Mouse (Mus musculus) Patski (cell line): ENCODE measurements around the gene Pnmt. TPM values are rescaled to one million over a fixed set of nuclear protein-coding genes. Genes with fewer than 3 reads are reported as not detected.

ENCODE experiments used
- ATAC-seq: fragments of 100-300 bp; one replicate; pipeline ENCODE4 v1.8.0; 2021
- CTCF ChIA-PET: fragments of 350-600 bp; sonication (Branson Sonifier 250); formaldehyde crosslinking; loops from one replicate; lab custom pipeline; 2022; ENCODE audit warnings: inconsistent platforms; lab: Charles Lee
- POLR2A ChIA-PET: fragments of 350-600 bp; sonication (Branson Sonifier 250); formaldehyde crosslinking; loops from one replicate; lab custom pipeline; 2022; ENCODE audit warnings: antibody characterized with exemption, inconsistent platforms; lab: Charles Lee
- DNase-seq: peaks from one replicate; pipeline ENCODE4 v3.0.0-alpha.2; 2011; ENCODE audit warnings: low read depth, low spot score
- H3K27me3 ChIP-seq: fragments of 371-371 bp; one replicate; pipeline ENCODE4 v1.5.1; 2021
- CTCF ChIP-seq: fragments of 100-300 bp; IDR thresholded peaks from one replicate; pipeline ENCODE4 v1.5.1; 2021
- in situ Hi-C: fragments of 300-500 bp; cut with MboI; formaldehyde crosslinking; loops from 3 replicates; pipeline ENCODE4 v1.11.1; 2018; ENCODE audit warnings: low pct_unique_long_range_greater_than_20kb, mixed read lengths
- polyA plus RNA-seq: library from polyadenylated mRNA; unstranded; gene quantifications from one replicate; pipeline ENCODE4 v1.2.3, GENCODE M21; 2021

Gene Pnmt
- polyA plus RNA-seq, 1 experiment from 2014 or later, result not detected

DNA sequence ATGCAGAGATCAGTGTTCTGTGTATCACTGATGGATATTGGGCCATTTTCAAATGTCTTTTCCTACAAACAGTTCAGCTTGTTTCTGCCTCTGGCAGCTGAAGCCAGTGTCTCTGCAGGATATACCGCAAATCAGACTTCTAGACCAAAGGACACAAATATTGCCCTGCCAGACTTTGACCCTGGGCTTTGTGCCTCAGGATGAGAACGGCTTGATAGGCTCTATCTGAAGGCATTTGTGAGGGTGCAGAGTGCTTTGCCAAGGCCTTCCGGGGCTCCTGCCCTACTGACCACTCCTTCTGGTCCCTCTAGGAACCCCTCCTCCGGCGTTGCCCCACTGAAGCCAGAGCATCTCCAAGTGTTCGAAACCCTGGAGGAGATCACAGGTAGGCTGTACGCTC is 40.3 kb downstream of the Pnmt start:
- ATAC-seq (no peak), DNase-seq (no peak)
- in situ Hi-C loops, result no loop called here
- H3K27me3 ChIP-seq, result no peaks in the 10 kb centered on the region
- POLR2A ChIA-PET, result no interaction called here
- CTCF ChIA-PET, result interaction anchor here (2.2 kb wide), 1 partner anchor 12 kb away, joined by 7 read pairs; the partner anchor contains the start of gene Mien1
- no peak for TF ChIP-seq CTCF

DNA sequence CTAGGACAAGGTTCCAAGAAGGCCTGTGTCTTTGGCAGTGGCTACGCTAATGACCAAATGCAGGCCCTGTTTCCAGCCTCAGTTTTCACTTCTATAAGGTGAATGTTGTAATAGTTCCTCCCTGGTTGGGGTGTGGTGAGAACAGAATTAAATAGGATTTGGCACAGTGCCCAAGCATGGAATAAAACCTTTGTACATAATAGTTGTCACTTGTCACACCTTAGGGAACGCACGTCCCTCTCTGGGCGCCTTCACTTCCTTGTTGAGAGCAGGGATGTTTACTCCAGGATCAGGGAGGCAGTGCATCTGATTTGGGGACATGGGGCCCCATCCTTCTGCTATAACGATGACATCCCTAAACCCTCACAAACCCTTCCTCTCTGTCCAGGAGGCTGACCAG is 42.2 kb downstream of the Pnmt start:
- no peaks in the 10 kb centered on the region for H3K27me3 ChIP-seq
- TF ChIP-seq CTCF, result no peak
- CTCF ChIA-PET, result no interaction called here
- ATAC-seq (no peak), DNase-seq (no peak)
- POLR2A ChIA-PET, result no interaction called here
- in situ Hi-C loops, result no loop called here

- ChIA-PET POLR2A (no interaction called here), CTCF (no interaction called here)
- DNase-seq (no peak), ATAC-seq (no peak)
- in situ Hi-C loops, result no loop called here
- no peak for TF ChIP-seq CTCF
- H3K27me3 ChIP-seq, result no peaks in the 10 kb centered on the region
Observed at GRCm38 (mm10) chr11:98431743-98432502, 45.7 kb downstream of the Pnmt start.

DNA sequence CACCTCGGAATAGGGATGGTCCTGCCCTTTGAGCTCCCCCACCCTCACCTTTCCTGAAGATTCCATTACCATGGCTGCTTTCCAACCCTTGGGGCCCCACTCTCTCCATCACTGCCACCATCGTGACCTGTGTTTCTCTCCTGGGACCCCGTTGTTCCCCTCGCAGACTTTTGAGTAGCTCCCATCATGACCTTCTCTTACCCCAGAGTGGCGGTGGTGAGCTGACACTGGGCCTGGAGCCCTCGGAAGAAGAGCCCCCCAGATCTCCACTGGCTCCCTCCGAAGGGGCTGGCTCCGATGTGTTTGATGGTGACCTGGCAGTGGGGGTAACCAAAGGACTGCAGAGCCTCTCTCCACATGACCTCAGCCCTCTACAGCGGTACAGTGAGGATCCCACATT is 49.5 kb downstream of the Pnmt start:
- in situ Hi-C loops, result loop anchor here (5.0 kb wide), 1 partner anchor 93 kb away; no protein-coding TSS in a partner anchor
- ATAC-seq (no peak), DNase-seq (no peak)
- POLR2A ChIA-PET, result no interaction called here
- CTCF ChIA-PET, result no interaction called here
- TF ChIP-seq CTCF, result no peak
- H3K27me3 ChIP-seq, result no peaks in the 10 kb centered on the region

- in situ Hi-C loops, result loop anchor here (5.0 kb wide), 1 partner anchor 95 kb away; no protein-coding TSS in a partner anchor
- no peaks in the 10 kb centered on the region for H3K27me3 ChIP-seq
- CTCF ChIA-PET, result interaction anchor here (1.4 kb wide), 1 partner anchor 21 kb away, joined by 6 read pairs; no protein-coding TSS in a partner anchor
- POLR2A ChIA-PET, result interaction anchor here (0.6 to 2.1 kb wide), 3 partner anchors 21 to 90 kb away, joined by 4 to 9 read pairs (median 6); partner anchors contain the start of genes Erbb2 and Ppp1r1b
- TF ChIP-seq CTCF, result no peak
- ATAC-seq (no peak), DNase-seq (no peak)
Observed at GRCm38 (mm10) chr11:98437441-98437840, 51.2 kb downstream of the Pnmt start.

Other genes starting within 250 kb of the Pnmt start
- 21.8 TPM for gene Fbxl20, start 236.0 kb upstream of the Pnmt start, polyA plus RNA-seq
- gene Med1, start 193.2 kb upstream of the Pnmt start, polyA plus RNA-seq, result 23.9 TPM
- 24.8 TPM for gene Cdk12, start 183.4 kb upstream of the Pnmt start, polyA plus RNA-seq
- gene Neurod2, start 56.8 kb upstream of the Pnmt start, polyA plus RNA-seq, result not detected
- 19.2 TPM for gene Ppp1r1b, start 38.0 kb upstream of the Pnmt start, polyA plus RNA-seq
- 46.3 TPM for gene Stard3, start 28.1 kb upstream of the Pnmt start, polyA plus RNA-seq
- gene Tcap, start 2.6 kb upstream of the Pnmt start, polyA plus RNA-seq, result not detected
- gene Pgap3, start 14.0 kb downstream of the Pnmt start, polyA plus RNA-seq, result 9.9 TPM
- gene Erbb2, start 26.0 kb downstream of the Pnmt start, polyA plus RNA-seq, result 33.4 TPM
- gene Mien1, start 52.5 kb downstream of the Pnmt start, polyA plus RNA-seq, result 100 TPM
- 1.7 TPM for gene Grb7, start 59.9 kb downstream of the Pnmt start, polyA plus RNA-seq
- not detected for gene Ikzf3, start 159.6 kb downstream of the Pnmt start, polyA plus RNA-seq
- 0.98 TPM for gene Zpbp2, start 164.6 kb downstream of the Pnmt start, polyA plus RNA-seq
- 94.8 TPM for gene Ormdl3, start 200.9 kb downstream of the Pnmt start, polyA plus RNA-seq
- not detected for gene Lrrc3c, start 211.8 kb downstream of the Pnmt start, polyA plus RNA-seq
- 16.4 TPM for gene Gm12355, start 239.2 kb downstream of the Pnmt start, polyA plus RNA-seq
- gene Gsdma3, start 239.9 kb downstream of the Pnmt start, polyA plus RNA-seq, result not detected